Mouse (Mus musculus): ENCODE results near the gene Msantd2.

GRCm38 (mm10) chr9:37495761-37496160, 6.6 kb downstream of the Msantd2 start:
- TF ChIP-seq POLR2A (IDR thresholded peaks at IDR 0.05; ENCODE audit: control insufficient read depth, extremely low read depth, insufficient read depth, low read length, poor library complexity) (no peak), CTCF (IDR thresholded peaks at IDR 0.05; ENCODE audit: borderline replicate concordance, control insufficient read depth, extremely low read depth, insufficient read depth, low read length, poor library complexity) (no peak)

Measured in thymus, adult 2 months (tissue).